Mouse (Mus musculus): Measurements from ENCODE around the gene Susd2.

DNA sequence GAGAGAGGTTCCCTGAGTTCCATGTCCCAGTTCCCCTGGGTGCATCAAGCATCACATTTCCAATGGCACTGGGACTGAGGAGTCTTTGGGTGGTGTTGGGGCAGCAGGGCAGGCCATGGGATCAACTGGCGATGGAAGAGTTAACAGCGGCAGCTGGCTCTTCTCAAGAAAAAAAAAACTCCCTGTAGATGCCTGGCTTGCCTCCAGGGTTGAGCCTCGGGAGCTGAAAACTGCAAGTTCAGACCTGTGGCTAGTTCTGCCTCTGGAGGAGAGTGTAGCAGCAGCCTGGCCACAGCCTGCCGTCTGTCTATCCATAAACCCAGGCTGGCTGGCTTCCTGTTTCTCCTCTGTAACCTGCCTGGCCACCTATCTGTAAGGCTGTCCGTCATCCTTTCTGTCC, 54.7 kb downstream of the Susd2 start, which contains the start of gene Ggt5:
- no peak for TF ChIP-seq CTCF (IDR thresholded peaks at IDR 0.05; ENCODE audit: extremely low read depth, insufficient read length, insufficient replicate concordance, low read depth, low read length)
- TF ChIP-seq POLR2A (IDR thresholded peaks at IDR 0.05; ENCODE audit: low read depth, low read length): peak; percentile 8; the same call in 1 of the 2 replicates
